Mouse (Mus musculus) hindbrain, postnatal 0 days (tissue): ENCODE results near the gene Suclg2. TPM values are rescaled to one million over a fixed set of nuclear protein-coding genes. Genes with fewer than 3 reads are reported as not detected.

ENCODE experiments used
- ATAC-seq: fragments of 200-750 bp; cut with Nextera tagmentation; 2 replicates; pipeline ENCODE4 v1.8.0; 2017; ENCODE audit warnings: mild to moderate bottlenecking, moderate TSS enrichment, moderate library complexity
- DNase-seq: peaks from one replicate; pipeline ENCODE4 v3.0.0-alpha.2; 2015; ENCODE audit warnings: low spot score
- H3K27ac ChIP-seq: fragments of 300-500 bp; sonication (generic); 2 replicates; pipeline ENCODE4 v1.5.1; 2014; ENCODE audit warnings: mild to moderate bottlenecking
- H3K27me3 ChIP-seq: fragments of 300-500 bp; sonication (generic); 2 replicates; pipeline ENCODE4 v1.6.1; 2014; ENCODE audit warnings: low read length, mixed read lengths; ENCODE audit not compliant: insufficient read depth
- H3K36me3 ChIP-seq: fragments of 300-500 bp; sonication (generic); 2 replicates; pipeline ENCODE4 v1.6.1; 2014; ENCODE audit warnings: low read length, mixed read lengths; ENCODE audit not compliant: insufficient read depth
- H3K4me1 ChIP-seq: fragments of 300-500 bp; sonication (generic); 2 replicates; pipeline ENCODE4 v1.6.1; 2014; ENCODE audit warnings: antibody characterized with exemption, low read length, mixed read lengths; ENCODE audit not compliant: insufficient read depth
- H3K4me2 ChIP-seq: fragments of 300-500 bp; sonication (generic); 2 replicates; pipeline ENCODE4 v1.6.1; 2014; ENCODE audit warnings: low read depth, mild to moderate bottlenecking, low read length, moderate library complexity, mixed read lengths
- H3K4me3 ChIP-seq: fragments of 300-500 bp; sonication (generic); 2 replicates; pipeline ENCODE4 v1.5.1; 2014; ENCODE audit warnings: low read length
- H3K9ac ChIP-seq: fragments of 300-500 bp; sonication (generic); replicated peaks from 2 replicates; pipeline ENCODE4 v1.6.1; 2014; ENCODE audit warnings: mild to moderate bottlenecking, low read length, moderate library complexity, mixed read lengths
- H3K9me3 ChIP-seq: fragments of 300-500 bp; sonication (generic); 2 replicates; pipeline ENCODE4 v1.6.1; 2016; ENCODE audit warnings: low read length, mixed read lengths
- CTCF ChIP-seq: IDR thresholded peaks from 2 replicates; pipeline ENCODE4 v1.5.1; 2016; ENCODE audit warnings: antibody characterized with exemption, control low read depth, low read depth
- WGBS: fragments of 180-500 bp; shearing (Covaris S2); extraction: QIAGEN DNeasy Blood & Tissue Kit; methylation state at CpG from one replicate; pipeline ENCODE4 v1.1.7; 2014; 5-methylcytosine and 5-hydroxymethylcytosine counted together
- polyA plus RNA-seq: library from polyadenylated mRNA; unstranded; fragments of >200 nt; fragmentation: Nextera tagmentation; extraction: Ambion mirVana; gene quantifications from 2 replicates; pipeline ENCODE4 v1.2.1, GENCODE M21; 2015
- total RNA-seq: library from RNA; depleted of rRNA; stranded (reverse); fragments of >200 nt; gene quantifications from 2 replicates; pipeline ENCODE4 v1.2.3, GENCODE M21; 2014

The Suclg2 gene
- total and polyA plus RNA-seq, 2 experiments from 2014 or later: 13.9 to 22.6 TPM

DNA sequence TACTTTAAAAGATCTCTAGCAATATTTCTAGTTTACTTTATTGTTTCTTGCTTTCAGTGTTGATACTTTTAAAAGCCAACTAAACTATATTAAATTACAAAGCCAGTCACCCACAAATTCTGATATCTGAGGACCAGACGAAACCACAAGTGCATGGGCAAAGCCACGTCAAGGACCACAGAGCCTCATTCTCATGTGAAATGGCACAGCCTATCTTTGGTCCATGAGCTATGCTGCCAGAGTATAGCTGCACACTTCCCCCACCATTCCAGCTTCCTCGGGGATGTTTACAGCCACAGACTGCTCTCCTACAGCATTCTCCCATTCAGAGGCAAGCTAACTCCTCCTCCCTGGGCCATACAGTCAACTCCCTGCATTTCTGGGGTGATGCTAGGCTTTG is 136.7 kb downstream of the Suclg2 start:
- no peak for TF ChIP-seq CTCF
- 89% methylated on average over 3 of the region's 3 CpGs for WGBS

GRCm38 (mm10) chr6:95579792-95580191 is 138.8 kb downstream of the Suclg2 start:
- H3K4me2 ChIP-seq: no peak overlapping the region
- H3K36me3 ChIP-seq: no peaks in the 10 kb centered on the region
- H3K27me3 ChIP-seq: no peaks in the 10 kb centered on the region
- H3K4me3 ChIP-seq: no peak overlapping the region
- WGBS: 67% methylated on average over 4 of the region's 4 CpGs
- no peak overlapping the region for H3K27ac ChIP-seq
- H3K9me3 ChIP-seq: no peaks in the 10 kb centered on the region
- peaks cover 2% of the 10 kb centered on the region; the same call in 1 of the 2 replicates for H3K4me1 ChIP-seq
- no peak overlapping the region for H3K9ac ChIP-seq
- no peak for DNase-seq
- no peak for ATAC-seq
- no peak for TF ChIP-seq CTCF

More for the DNA sequence above, 136.7 kb downstream of the Suclg2 start:
- Histone ChIP-seq H3K27me3 (no peaks in the 10 kb centered on the region), H3K27ac (no peak overlapping the region), H3K4me2 (no peak overlapping the region), H3K36me3 (no peaks in the 10 kb centered on the region), H3K4me3 (no peak overlapping the region), H3K9ac (no peak overlapping the region), H3K9me3 (no peaks in the 10 kb centered on the region), H3K4me1 (no peaks in the 10 kb centered on the region)
- no peak for ATAC-seq
- no peak for DNase-seq

- no peak for DNase-seq
These were observed 143.1 kb downstream of the Suclg2 start for GRCm38 (mm10) chr6:95575531-95575930.

DNA sequence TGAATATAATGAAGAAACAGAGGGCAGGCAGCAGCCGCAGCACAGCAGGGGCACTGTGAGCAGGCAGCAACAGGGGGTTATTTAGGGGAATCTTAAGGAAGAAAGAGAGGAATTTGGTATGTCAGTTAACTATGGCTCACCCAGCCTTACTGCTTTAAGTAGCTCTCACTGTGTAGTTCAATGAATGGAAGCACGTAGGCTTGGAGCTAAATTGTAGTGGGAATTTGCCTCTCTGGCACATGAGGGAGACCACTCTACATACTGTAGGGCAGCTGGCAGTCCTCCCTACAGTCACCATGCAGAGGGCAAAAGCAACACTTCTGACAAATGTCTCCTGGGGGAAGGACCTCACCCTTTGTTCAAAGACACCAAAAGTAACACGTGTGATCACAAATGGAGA is 143.7 kb downstream of the Suclg2 start:
- ATAC-seq: no peak
- WGBS: 23% methylated on average over 3 of the region's 3 CpGs

More at GRCm38 (mm10) chr6:95575531-95575930, 143.1 kb downstream of the Suclg2 start:
- H3K4me2 ChIP-seq: no peak overlapping the region
- 40% methylated on average over 4 of the region's 4 CpGs for WGBS
- TF ChIP-seq CTCF: no peak
- no peak overlapping the region for H3K4me3 ChIP-seq
- ATAC-seq: no peak
- H3K36me3 ChIP-seq: no peaks in the 10 kb centered on the region
- H3K9me3 ChIP-seq: no peaks in the 10 kb centered on the region
- H3K4me1 ChIP-seq: peaks cover 6% of the 10 kb centered on the region; the same call in 1 of the 2 replicates
- H3K27me3 ChIP-seq: no peaks in the 10 kb centered on the region
- no peak overlapping the region for H3K27ac ChIP-seq
- no peak overlapping the region for H3K9ac ChIP-seq

GRCm38 (mm10) chr6:95574389-95574788 is 144.2 kb downstream of the Suclg2 start:
- no peak for TF ChIP-seq CTCF
- H3K4me2 ChIP-seq: no peak overlapping the region
- ATAC-seq (no peak), DNase-seq (no peak)
- no peak overlapping the region for H3K4me3 ChIP-seq
- peaks cover 6% of the 10 kb centered on the region; the same call in 1 of the 2 replicates for H3K4me1 ChIP-seq
- WGBS: 30% methylated on average over 4 of the region's 4 CpGs
- H3K9me3 ChIP-seq: no peaks in the 10 kb centered on the region
- no peaks in the 10 kb centered on the region for H3K27me3 ChIP-seq
- no peak overlapping the region for H3K9ac ChIP-seq
- H3K27ac ChIP-seq: no peak overlapping the region
- H3K36me3 ChIP-seq: no peaks in the 10 kb centered on the region

More for the DNA sequence above, 143.7 kb downstream of the Suclg2 start:
- Histone ChIP-seq H3K4me3 (no peak overlapping the region), H3K27me3 (no peaks in the 10 kb centered on the region), H3K4me1 (peaks cover 6% of the 10 kb centered on the region; the same call in 1 of the 2 replicates), H3K36me3 (no peaks in the 10 kb centered on the region), H3K9ac (no peak overlapping the region), H3K27ac (no peak overlapping the region), H3K4me2 (no peak overlapping the region), H3K9me3 (no peaks in the 10 kb centered on the region)
- no peak for TF ChIP-seq CTCF
- DNase-seq: no peak

DNA sequence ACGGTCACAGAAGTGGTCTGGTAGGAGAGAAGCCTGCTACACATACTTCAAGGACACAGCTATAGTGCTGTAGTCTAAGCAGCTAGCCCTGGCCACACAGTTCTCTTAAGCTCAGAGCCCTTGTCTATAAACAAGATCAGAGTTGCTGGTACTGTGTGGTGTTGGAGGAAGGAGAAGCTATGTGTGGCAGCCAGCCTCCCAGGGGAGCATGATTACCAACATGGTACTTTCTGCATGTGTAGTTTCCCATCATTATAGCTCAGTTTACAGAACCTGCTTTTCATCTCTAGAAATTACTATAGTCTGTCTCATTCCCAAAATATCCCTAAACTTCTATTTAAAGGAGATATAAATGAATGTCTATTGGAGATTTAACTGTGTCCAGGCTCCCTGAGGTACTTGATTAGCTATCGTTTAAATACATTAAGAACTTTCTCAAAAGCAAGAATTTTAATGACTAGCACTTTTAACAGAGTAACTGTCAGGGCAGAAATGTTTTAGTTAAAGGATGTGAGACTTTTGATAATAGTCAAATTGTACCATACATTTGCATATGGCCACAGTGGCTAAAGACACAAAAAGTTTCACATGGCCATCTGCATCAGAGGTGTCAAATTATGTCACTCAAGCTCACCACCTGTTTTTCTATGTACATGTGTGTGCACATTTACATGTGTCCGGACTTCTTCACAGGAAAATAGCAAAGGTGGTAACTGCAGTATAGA is 145.4 kb downstream of the Suclg2 start:
- no peaks in the 10 kb centered on the region for H3K9me3 ChIP-seq
- peaks cover 6% of the 10 kb centered on the region; the same call in 1 of the 2 replicates for H3K4me1 ChIP-seq
- no peak overlapping the region for H3K4me2 ChIP-seq
- no peak overlapping the region for H3K27ac ChIP-seq
- 82% methylated on average over 3 of the region's 3 CpGs for WGBS
- ATAC-seq: no peak
- H3K4me3 ChIP-seq: no peak overlapping the region
- H3K9ac ChIP-seq: no peak overlapping the region
- no peaks in the 10 kb centered on the region for H3K27me3 ChIP-seq
- TF ChIP-seq CTCF: no peak
- no peaks in the 10 kb centered on the region for H3K36me3 ChIP-seq
- no peak for DNase-seq

DNA sequence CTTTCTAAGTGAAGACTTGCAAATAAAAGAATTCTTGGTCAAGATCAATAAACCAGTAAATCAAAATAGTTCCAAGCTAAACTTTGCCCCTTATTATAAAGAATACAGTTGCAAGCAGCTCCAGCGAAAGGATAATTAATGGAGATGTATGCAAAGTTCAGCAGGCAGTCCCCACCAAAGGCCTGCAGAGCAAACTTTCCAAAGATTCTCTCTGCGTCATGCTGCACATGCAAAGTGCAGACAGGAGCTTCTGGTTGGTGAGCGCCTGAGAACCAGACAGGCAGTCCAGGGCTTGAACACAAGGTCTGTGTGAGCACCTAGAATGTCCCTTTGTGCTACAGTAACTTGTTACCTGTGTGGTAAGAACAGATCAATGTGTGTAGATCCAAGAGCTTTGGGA is 147.0 kb downstream of the Suclg2 start:
- Histone ChIP-seq H3K36me3 (no peaks in the 10 kb centered on the region), H3K27me3 (no peaks in the 10 kb centered on the region), H3K9me3 (no peaks in the 10 kb centered on the region), H3K9ac (no peak overlapping the region), H3K27ac (no peak overlapping the region), H3K4me3 (no peak overlapping the region), H3K4me1 (peaks cover 6% of the 10 kb centered on the region; the same call in 1 of the 2 replicates), H3K4me2 (no peak overlapping the region)
- ATAC-seq: no peak
- 41% methylated on average over 3 of the region's 3 CpGs for WGBS
- no peak for TF ChIP-seq CTCF
- DNase-seq: no peak
